Mouse (Mus musculus) testis, postnatal 10 days (tissue): ENCODE measurements around the gene Bckdhb.
"Not testable (repeated sequence)": the region's sequence is repeated elsewhere in the genome, so short reads cannot be mapped to it uniquely, and the experiment has no call there.

Experiments used
- DNase-seq: peaks from one replicate; pipeline ENCODE4 v3.0.0; 2021; ENCODE audit warnings: low spot score

Gene Bckdhb

GRCm38 (mm10) chr9:83963296-83963695, 38.4 kb downstream of the Bckdhb start:
- DNase-seq = no peak

- DNase-seq = no peak
Measured at GRCm38 (mm10) chr9:83964376-83964775, 39.4 kb downstream of the Bckdhb start.

GRCm38 (mm10) chr9:83967439-83968050, 42.6 kb downstream of the Bckdhb start:
- no peak for DNase-seq

GRCm38 (mm10) chr9:83969326-83969725, 44.4 kb downstream of the Bckdhb start:
- no peak for DNase-seq

GRCm38 (mm10) chr9:83973467-83973866, 48.5 kb downstream of the Bckdhb start:
- no peak for DNase-seq

GRCm38 (mm10) chr9:83975811-83976210, 50.9 kb downstream of the Bckdhb start:
- DNase-seq = no peak

- no peak for DNase-seq
Measured at GRCm38 (mm10) chr9:83981234-83981633, 56.3 kb downstream of the Bckdhb start.

- no peak for DNase-seq
Measured at GRCm38 (mm10) chr9:84008961-84009360, 84.0 kb downstream of the Bckdhb start.

- DNase-seq = no peak
Measured at GRCm38 (mm10) chr9:84011146-84011545, 86.2 kb downstream of the Bckdhb start.

- not testable (repeated sequence) for DNase-seq
Measured at GRCm38 (mm10) chr9:84018141-84018540, 93.2 kb downstream of the Bckdhb start.

GRCm38 (mm10) chr9:84019627-84020026, 94.7 kb downstream of the Bckdhb start:
- no peak for DNase-seq

GRCm38 (mm10) chr9:84021189-84021588, 96.2 kb downstream of the Bckdhb start:
- DNase-seq = no peak

GRCm38 (mm10) chr9:84028120-84028519, 103.2 kb downstream of the Bckdhb start:
- no peak for DNase-seq

GRCm38 (mm10) chr9:84030691-84031290, 105.8 kb downstream of the Bckdhb start:
- no peak for DNase-seq

GRCm38 (mm10) chr9:84031406-84031805, 106.5 kb downstream of the Bckdhb start:
- DNase-seq = no peak

- DNase-seq = no peak
Measured at GRCm38 (mm10) chr9:84032669-84033341, 107.9 kb downstream of the Bckdhb start.

- DNase-seq = no peak
Measured at GRCm38 (mm10) chr9:84036046-84036445, 111.1 kb downstream of the Bckdhb start.

GRCm38 (mm10) chr9:84037224-84037623, 112.3 kb downstream of the Bckdhb start:
- no peak for DNase-seq

- no peak for DNase-seq
Measured at GRCm38 (mm10) chr9:84038946-84039345, 114.0 kb downstream of the Bckdhb start.

GRCm38 (mm10) chr9:84040376-84040775, 115.4 kb downstream of the Bckdhb start:
- no peak for DNase-seq

GRCm38 (mm10) chr9:84041631-84042277, 116.8 kb downstream of the Bckdhb start:
- no peak for DNase-seq

GRCm38 (mm10) chr9:84042539-84042938, 117.6 kb downstream of the Bckdhb start:
- DNase-seq = no peak

GRCm38 (mm10) chr9:84044136-84044535, 119.2 kb downstream of the Bckdhb start:
- no peak for DNase-seq
